Mouse (Mus musculus) kidney, embryonic 15.5 days (tissue): ENCODE measurements around the gene Cmtm8. TPM values are rescaled to one million over a fixed set of nuclear protein-coding genes. Genes with fewer than 3 reads are reported as not detected.
A peak's percentile ranks its signal among the peaks of the same experiment; 100 is the strongest.

Experiments
- ATAC-seq: fragments of 200-750 bp; cut with Nextera tagmentation; replicated peaks from 2 replicates; pipeline ENCODE4 v1.8.0; 2017; ENCODE audit warnings: moderate TSS enrichment; ENCODE audit not compliant: low FRiP score
- H3K27ac ChIP-seq: fragments of 300-500 bp; sonication (generic); 2 replicates; pipeline ENCODE4 v1.5.1; 2015; ENCODE audit warnings: mild to moderate bottlenecking, inconsistent platforms
- H3K27me3 ChIP-seq: fragments of 300-500 bp; sonication (generic); 2 replicates; pipeline ENCODE4 v1.6.1; 2015; ENCODE audit warnings: inconsistent platforms
- H3K36me3 ChIP-seq: fragments of 300-500 bp; sonication (generic); 2 replicates; pipeline ENCODE4 v1.6.1; 2015; ENCODE audit warnings: inconsistent platforms
- H3K4me1 ChIP-seq: fragments of 300-500 bp; sonication (generic); 2 replicates; pipeline ENCODE4 v1.6.1; 2015; ENCODE audit warnings: inconsistent platforms
- H3K4me2 ChIP-seq: fragments of 300-500 bp; sonication (generic); 2 replicates; pipeline ENCODE4 v1.6.1; 2015; ENCODE audit warnings: moderate library complexity, mild to moderate bottlenecking, inconsistent platforms
- H3K4me3 ChIP-seq: fragments of 300-500 bp; sonication (generic); replicated peaks from 2 replicates; pipeline ENCODE4 v1.5.1; 2015; ENCODE audit warnings: mild to moderate bottlenecking, inconsistent platforms
- H3K9ac ChIP-seq: fragments of 300-500 bp; sonication (generic); 2 replicates; pipeline ENCODE4 v1.6.1; 2015; ENCODE audit warnings: mild to moderate bottlenecking, inconsistent platforms
- H3K9me3 ChIP-seq: fragments of 300-500 bp; sonication (generic); replicated peaks from 2 replicates; pipeline ENCODE4 v1.6.1; 2016; ENCODE audit warnings: inconsistent platforms
- WGBS: fragments of 180-500 bp; shearing (Covaris S2); methylation state at CpG from one replicate; pipeline ENCODE4 v1.1.7; 2015; ENCODE audit warnings: mixed read lengths; 5-methylcytosine and 5-hydroxymethylcytosine counted together
- polyA plus RNA-seq: library from polyadenylated mRNA; unstranded; fragments of >200 nt; fragmentation: Nextera tagmentation; extraction: Ambion mirVana; gene quantifications from 2 replicates; pipeline ENCODE4 v1.2.1, GENCODE M21; 2015

Cmtm8 gene
- polyA plus RNA-seq, 1 experiment from 2014 or later: 38.8 TPM

GRCm38 (mm10) chr9:114747012-114747411 is 96.9 kb downstream of the Cmtm8 start:
- 61% methylated on average over 10 of the region's 10 CpGs for WGBS
- no peak overlapping the region for H3K9ac ChIP-seq
- H3K4me1 ChIP-seq: peaks cover 13% of the 10 kb centered on the region
- peaks cover 41% of the 10 kb centered on the region for H3K36me3 ChIP-seq
- no peak overlapping the region for H3K4me3 ChIP-seq
- H3K9me3 ChIP-seq: no peaks in the 10 kb centered on the region
- no peaks in the 10 kb centered on the region for H3K27me3 ChIP-seq
- 0 out of 2 replicates have a peak overlapping the region, but pooled peaks have one; percentile 22 for H3K27ac ChIP-seq
- no peak overlapping the region for H3K4me2 ChIP-seq
- ATAC-seq: no peak

GRCm38 (mm10) chr9:114745654-114746053 is 98.3 kb downstream of the Cmtm8 start:
- Histone ChIP-seq H3K4me3 (no peak overlapping the region), H3K4me2 (no peak overlapping the region), H3K27ac (no peak overlapping the region), H3K9ac (no peak overlapping the region), H3K9me3 (no peaks in the 10 kb centered on the region), H3K36me3 (peaks cover 44% of the 10 kb centered on the region), H3K27me3 (no peaks in the 10 kb centered on the region), H3K4me1 (peaks cover 13% of the 10 kb centered on the region)
- WGBS: 76% methylated on average over 4 of the region's 4 CpGs
- no peak for ATAC-seq

DNA sequence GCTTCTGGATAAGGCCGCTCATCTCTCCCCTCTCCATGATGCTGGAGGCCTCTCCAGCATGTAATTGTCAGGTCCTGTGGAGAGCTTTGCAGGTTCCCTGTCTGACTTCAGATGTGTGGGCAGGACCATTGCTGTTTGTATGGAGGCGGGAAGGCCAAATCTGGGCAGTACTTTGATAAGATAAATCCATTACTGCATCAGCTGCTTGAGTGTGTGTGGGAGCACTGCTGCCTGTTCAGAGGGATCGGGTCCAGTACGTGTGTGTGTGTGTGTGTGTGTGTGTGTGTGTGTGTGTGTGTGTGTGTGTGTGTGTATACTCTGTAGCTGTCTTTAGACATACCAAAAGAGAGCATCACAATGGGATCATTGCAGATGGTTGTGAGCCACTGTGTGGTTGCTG is 98.8 kb downstream of the Cmtm8 start:
- Histone ChIP-seq H3K4me3 (no peak overlapping the region), H3K9me3 (no peaks in the 10 kb centered on the region), H3K27me3 (no peaks in the 10 kb centered on the region), H3K36me3 (peaks cover 43% of the 10 kb centered on the region), H3K27ac (no peak overlapping the region), H3K4me1 (peaks cover 13% of the 10 kb centered on the region), H3K4me2 (no peak overlapping the region), H3K9ac (no peak overlapping the region)
- 77% methylated on average over 4 of the region's 4 CpGs for WGBS
- ATAC-seq: no peak

DNA sequence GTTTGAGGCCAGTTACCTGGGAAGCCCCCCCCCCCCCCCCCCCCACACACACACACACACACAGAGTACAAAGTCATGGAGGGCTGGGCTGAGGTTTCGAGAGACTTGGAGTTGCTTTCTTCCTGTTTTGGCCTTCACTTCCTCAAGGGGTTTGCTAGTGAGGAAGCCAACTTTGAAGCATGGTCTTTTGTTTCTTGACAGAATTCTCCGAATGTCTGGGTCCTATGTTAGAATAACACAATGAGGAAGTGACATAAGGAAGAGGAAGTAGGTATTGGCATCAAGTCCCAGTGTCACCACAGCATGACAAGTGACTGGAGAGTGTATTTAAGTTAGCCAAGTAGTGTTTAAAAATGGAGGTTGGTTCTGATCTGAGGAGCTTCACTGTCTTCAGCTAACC is 101.2 kb downstream of the Cmtm8 start:
- H3K4me1 ChIP-seq: peaks cover 11% of the 10 kb centered on the region
- 78% methylated on average over 2 of the region's 2 CpGs for WGBS
- no peak overlapping the region for H3K4me3 ChIP-seq
- no peaks in the 10 kb centered on the region for H3K9me3 ChIP-seq
- no peak for ATAC-seq
- H3K36me3 ChIP-seq: peaks cover 42% of the 10 kb centered on the region
- H3K27ac ChIP-seq: peak overlapping the region; percentile 24; the same call in 1 of the 2 replicates
- H3K9ac ChIP-seq: no peak overlapping the region
- no peaks in the 10 kb centered on the region for H3K27me3 ChIP-seq
- no peak overlapping the region for H3K4me2 ChIP-seq

- WGBS: 93% methylated on average over 9 of the region's 9 CpGs
- H3K27me3 ChIP-seq: no peaks in the 10 kb centered on the region
- H3K36me3 ChIP-seq: peaks cover 29% of the 10 kb centered on the region
- H3K9ac ChIP-seq: no peak overlapping the region
- ATAC-seq: no peak
- no peak overlapping the region for H3K4me3 ChIP-seq
- H3K27ac ChIP-seq: no peak overlapping the region
- no peak overlapping the region for H3K4me2 ChIP-seq
- peaks cover 13% of the 10 kb centered on the region for H3K4me1 ChIP-seq
- no peaks in the 10 kb centered on the region for H3K9me3 ChIP-seq
Observed at GRCm38 (mm10) chr9:114740336-114740735, 103.6 kb downstream of the Cmtm8 start.

Other genes starting within 250 kb of the Cmtm8 start
- gene Cnot10, start 204.0 kb downstream of the Cmtm8 start, polyA plus RNA-seq: 66.3 and 68.7 TPM in 2 replicates
- 62.2 and 67.5 TPM in 2 replicates for gene Dync1li1, start 155.4 kb downstream of the Cmtm8 start, polyA plus RNA-seq
- 56.3 and 57.6 TPM in 2 replicates for gene Cmtm6, start 113.0 kb downstream of the Cmtm8 start, polyA plus RNA-seq
- gene Cmtm7, start 62.3 kb downstream of the Cmtm8 start, polyA plus RNA-seq: 102 TPM in 2 replicates
- gene Gpd1l, start 89.8 kb upstream of the Cmtm8 start, polyA plus RNA-seq: 19.5 and 20.1 TPM in 2 replicates
- 2.3 and 3.1 TPM in 2 replicates for gene Osbpl10, start 134.4 kb upstream of the Cmtm8 start, polyA plus RNA-seq
- gene Rps27rt, start 138.6 kb upstream of the Cmtm8 start, polyA plus RNA-seq: 310 and 532 TPM in 2 replicates